Mouse (Mus musculus) embryonic facial prominence, embryonic 11.5 days (tissue): ENCODE measurements around the gene Hcrt. TPM values are rescaled to one million over a fixed set of nuclear protein-coding genes. Genes with fewer than 3 reads are reported as not detected.

Source experiments
- ATAC-seq: fragments of 200-750 bp; cut with Nextera tagmentation; replicated peaks from 2 replicates; pipeline ENCODE4 v1.8.0; 2017; ENCODE audit warnings: low read depth; ENCODE audit not compliant: insufficient number of reproducible peaks, low FRiP score, low TSS enrichment
- DNase-seq: peaks from one replicate; pipeline ENCODE4 v3.0.0-alpha.2; 2015; ENCODE audit warnings: low spot score
- H3K27ac ChIP-seq: fragments of 300-500 bp; sonication (generic); replicated peaks from 2 replicates; pipeline ENCODE4 v1.5.1; 2014; ENCODE audit warnings: mild to moderate bottlenecking, low read depth, low read length, control low read depth
- H3K27me3 ChIP-seq: fragments of 300-500 bp; sonication (generic); 2 replicates; pipeline ENCODE4 v1.6.1; 2014; ENCODE audit warnings: mild to moderate bottlenecking, low read length, moderate library complexity, mixed read lengths; ENCODE audit not compliant: control insufficient read depth, insufficient read depth
- H3K36me3 ChIP-seq: fragments of 300-500 bp; sonication (generic); replicated peaks from 2 replicates; pipeline ENCODE4 v1.6.1; 2014; ENCODE audit warnings: low read depth, mild to moderate bottlenecking, low read length, moderate library complexity, mixed read lengths; ENCODE audit not compliant: control insufficient read depth, insufficient read depth
- H3K4me1 ChIP-seq: fragments of 300-500 bp; sonication (generic); 2 replicates; pipeline ENCODE4 v1.6.1; 2014; ENCODE audit warnings: low read length, mixed read lengths; ENCODE audit not compliant: control insufficient read depth, insufficient read depth
- H3K4me2 ChIP-seq: fragments of 300-500 bp; sonication (generic); 2 replicates; pipeline ENCODE4 v1.6.1; 2014; ENCODE audit warnings: low read depth, mild to moderate bottlenecking, control low read depth, low read length, moderate library complexity
- H3K4me3 ChIP-seq: fragments of 300-500 bp; sonication (generic); 2 replicates; pipeline ENCODE4 v1.5.1; 2014; ENCODE audit warnings: low read depth, low read length, control low read depth
- H3K9ac ChIP-seq: fragments of 300-500 bp; sonication (generic); replicated peaks from 2 replicates; pipeline ENCODE4 v1.6.1; 2014; ENCODE audit warnings: mild to moderate bottlenecking, control low read depth, low read length
- H3K9me3 ChIP-seq: fragments of 300-500 bp; sonication (generic); replicated peaks from 2 replicates; pipeline ENCODE4 v1.6.1; 2016; ENCODE audit warnings: mild to moderate bottlenecking, low read length, inconsistent platforms, mixed read lengths; ENCODE audit not compliant: control insufficient read depth
- WGBS: fragments of 180-500 bp; shearing (Covaris S2); extraction: QIAGEN DNeasy Blood & Tissue Kit; methylation state at CpG from one replicate; pipeline ENCODE4 v1.1.7; 2014; 5-methylcytosine and 5-hydroxymethylcytosine counted together
- polyA plus RNA-seq: library from polyadenylated mRNA; unstranded; fragments of >200 nt; fragmentation: Nextera tagmentation; extraction: Ambion mirVana; gene quantifications from 2 replicates; pipeline ENCODE4 v1.2.1, GENCODE M21; 2014

Hcrt gene
- polyA plus RNA-seq, 1 experiment from 2014 or later, result not detected

DNA sequence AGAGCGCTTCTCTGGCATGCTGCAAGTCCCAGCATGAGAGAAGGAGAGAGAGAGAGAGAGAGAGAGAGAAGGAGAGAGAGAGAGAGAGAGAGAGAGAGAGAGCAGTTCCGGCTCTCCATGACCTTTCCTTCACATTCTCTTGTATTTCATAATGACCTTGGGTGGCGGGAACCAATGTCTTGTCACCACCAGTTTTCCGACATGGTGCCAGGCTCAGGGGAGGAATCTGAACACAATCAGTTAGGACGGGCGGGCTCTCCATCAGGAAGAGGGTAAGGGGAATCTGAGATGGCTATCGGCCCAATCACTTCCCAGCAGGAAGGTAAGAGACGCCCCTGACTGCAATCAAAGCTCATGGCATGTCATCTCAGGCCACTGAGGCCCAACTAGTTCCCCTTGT is 17.5 kb upstream of the Hcrt start:
- ATAC-seq (no peak), DNase-seq (no peak)
- H3K9ac ChIP-seq, result no peak overlapping the region
- no peaks in the 10 kb centered on the region for H3K9me3 ChIP-seq
- H3K4me3 ChIP-seq, result no peak overlapping the region
- H3K4me2 ChIP-seq, result no peak overlapping the region
- WGBS, result 70% methylated on average over 8 of the region's 8 CpGs
- no peaks in the 10 kb centered on the region for H3K36me3 ChIP-seq
- H3K4me1 ChIP-seq, result no peaks in the 10 kb centered on the region
- H3K27ac ChIP-seq, result no peak overlapping the region
- no peaks in the 10 kb centered on the region for H3K27me3 ChIP-seq

DNA sequence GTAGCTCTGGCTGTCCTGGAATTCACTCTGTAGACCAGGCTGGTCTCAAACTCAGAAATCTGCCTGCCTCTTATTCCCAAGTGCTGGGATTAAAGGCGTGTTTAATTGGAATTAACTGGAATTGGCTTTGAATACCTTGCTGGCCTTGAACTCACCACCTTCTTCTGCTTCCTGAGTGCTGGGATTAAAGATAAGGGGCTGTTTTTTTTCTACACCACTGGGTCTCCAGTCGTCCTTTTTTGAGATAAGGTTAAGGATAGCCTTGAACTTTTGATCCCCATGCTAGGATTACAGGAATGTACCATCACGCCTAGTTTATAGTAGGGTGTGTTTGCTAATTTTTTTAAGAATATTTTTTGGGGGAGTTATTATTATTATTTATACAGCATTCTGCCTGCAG is 15.3 kb upstream of the Hcrt start:
- Histone ChIP-seq H3K4me1 (no peaks in the 10 kb centered on the region), H3K27ac (no peak overlapping the region), H3K27me3 (no peaks in the 10 kb centered on the region), H3K36me3 (no peaks in the 10 kb centered on the region), H3K9ac (no peak overlapping the region), H3K4me3 (no peak overlapping the region), H3K9me3 (no peaks in the 10 kb centered on the region), H3K4me2 (no peak overlapping the region)
- no peak for ATAC-seq
- 79% methylated on average over 3 of the region's 3 CpGs for WGBS
- no peak for DNase-seq

GRCm38 (mm10) chr11:100775921-100776320 is 13.2 kb upstream of the Hcrt start:
- 79% methylated on average over 10 of the region's 10 CpGs for WGBS
- no peaks in the 10 kb centered on the region for H3K9me3 ChIP-seq

GRCm38 (mm10) chr11:100774261-100774660 is 11.5 kb upstream of the Hcrt start:
- H3K4me2 ChIP-seq, result no peak overlapping the region
- no peaks in the 10 kb centered on the region for H3K36me3 ChIP-seq
- WGBS, result 85% methylated on average over 4 of the region's 4 CpGs
- no peak overlapping the region for H3K27ac ChIP-seq
- ATAC-seq (no peak), DNase-seq (no peak)
- H3K4me3 ChIP-seq, result no peak overlapping the region
- H3K9ac ChIP-seq, result no peak overlapping the region
- H3K9me3 ChIP-seq, result no peaks in the 10 kb centered on the region
- H3K4me1 ChIP-seq, result no peaks in the 10 kb centered on the region
- H3K27me3 ChIP-seq, result no peaks in the 10 kb centered on the region

More at GRCm38 (mm10) chr11:100775921-100776320, 13.2 kb upstream of the Hcrt start:
- no peaks in the 10 kb centered on the region for H3K36me3 ChIP-seq
- no peak overlapping the region for H3K4me2 ChIP-seq
- H3K27me3 ChIP-seq, result no peaks in the 10 kb centered on the region
- no peaks in the 10 kb centered on the region for H3K4me1 ChIP-seq
- no peak overlapping the region for H3K27ac ChIP-seq
- no peak overlapping the region for H3K4me3 ChIP-seq
- DNase-seq (no peak), ATAC-seq (no peak)
- no peak overlapping the region for H3K9ac ChIP-seq

GRCm38 (mm10) chr11:100770646-100771408 is 8.1 kb upstream of the Hcrt start, which contains the start of gene Ghdc:
Gene Ghdc (minus strand): TSS chr11:100770957.
- Histone ChIP-seq H3K27me3 (no peaks in the 10 kb centered on the region), H3K9ac (peak within 1 kb of the TSS; percentile 26), H3K4me3 (peak within 1 kb of the TSS; percentile 38), H3K4me1 (no peaks in the 10 kb centered on the region), H3K9me3 (no peaks in the 10 kb centered on the region), H3K36me3 (no peaks in the 10 kb centered on the region), H3K4me2 (peak within 1 kb of the TSS; percentile 38), H3K27ac (no peak within 1 kb of the TSS)
- ATAC-seq (0 out of 2 replicates have a peak, but pooled peaks have one; percentile 29), DNase-seq (peak; percentile 81)
- 20% methylated on average over 17 of the region's 17 CpGs for WGBS

DNA sequence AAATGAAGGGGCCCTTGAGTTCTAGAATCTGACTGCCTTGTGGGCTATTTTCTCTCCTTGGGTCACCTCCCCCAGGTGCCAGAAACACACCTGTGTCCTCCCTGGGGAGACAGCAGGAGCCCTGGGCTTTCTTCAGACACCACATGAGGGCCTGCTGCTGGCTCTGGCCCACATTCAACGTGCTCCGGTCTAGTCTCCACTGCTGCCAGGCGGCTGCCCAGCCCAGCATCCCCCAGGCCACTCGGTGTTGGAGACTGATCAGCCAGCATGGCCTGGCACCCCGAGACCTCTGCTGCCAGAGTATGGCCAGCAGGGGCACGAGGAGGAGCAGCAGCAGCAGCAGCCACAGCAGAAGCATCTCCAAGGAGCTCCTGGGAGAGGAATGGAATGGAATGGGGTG is 7.2 kb upstream of the Hcrt start:
- Histone ChIP-seq H3K27me3 (no peaks in the 10 kb centered on the region), H3K4me3 (peak overlapping the region; percentile 38; the same call in 1 of the 2 replicates), H3K36me3 (no peaks in the 10 kb centered on the region), H3K27ac (no peak overlapping the region), H3K4me1 (no peaks in the 10 kb centered on the region), H3K9ac (peak overlapping the region; percentile 25; the same call in 1 of the 2 replicates), H3K4me2 (peak overlapping the region; percentile 38; the same call in 1 of the 2 replicates), H3K9me3 (no peaks in the 10 kb centered on the region)
- DNase-seq (no peak), ATAC-seq (no peak)
- 52% methylated on average over 6 of the region's 6 CpGs for WGBS

- no peak overlapping the region for H3K9ac ChIP-seq
- no peak for ATAC-seq
- WGBS, result 75% methylated on average over 5 of the region's 5 CpGs
These were observed 5.1 kb upstream of the Hcrt start for GRCm38 (mm10) chr11:100767871-100768270.

GRCm38 (mm10) chr11:100766726-100767125 is 4.0 kb upstream of the Hcrt start:
- peaks cover 7% of the 10 kb centered on the region for H3K27me3 ChIP-seq
- H3K27ac ChIP-seq, result no peak overlapping the region
- no peaks in the 10 kb centered on the region; the same call in 1 of the 2 replicates for H3K4me1 ChIP-seq
- no peak overlapping the region for H3K9ac ChIP-seq
- no peak for DNase-seq
- H3K4me2 ChIP-seq, result no peak overlapping the region
- WGBS, result 78% methylated on average over 9 of the region's 9 CpGs
- H3K4me3 ChIP-seq, result no peak overlapping the region
- no peak for ATAC-seq
- H3K9me3 ChIP-seq, result no peaks in the 10 kb centered on the region
- H3K36me3 ChIP-seq, result no peaks in the 10 kb centered on the region

More at GRCm38 (mm10) chr11:100767871-100768270, 5.1 kb upstream of the Hcrt start:
- H3K4me1 ChIP-seq, result no peaks in the 10 kb centered on the region
- no peaks in the 10 kb centered on the region for H3K9me3 ChIP-seq
- no peaks in the 10 kb centered on the region for H3K27me3 ChIP-seq
- H3K36me3 ChIP-seq, result no peaks in the 10 kb centered on the region
- no peak overlapping the region for H3K4me3 ChIP-seq
- H3K4me2 ChIP-seq, result no peak overlapping the region
- no peak overlapping the region for H3K27ac ChIP-seq
- DNase-seq, result no peak
